Mouse (Mus musculus): ENCODE data around the gene Myog.
A peak's percentile ranks its signal among the peaks of the same experiment; 100 is the strongest.

Myog gene

GRCm38 (mm10) chr1:134283108-134283507 lies 6.7 kb upstream of the Myog start:
- DNase-seq (ENCODE audit: low spot score in 2 of 2): no peak

- no peak for DNase-seq (ENCODE audit: low spot score in 2 of 2)
These were observed 4.2 kb upstream of the Myog start for GRCm38 (mm10) chr1:134285458-134286120.

- DNase-seq (ENCODE audit: low spot score in 2 of 2): no peak
These were observed 1.6 kb upstream of the Myog start for GRCm38 (mm10) chr1:134288239-134288638.

- DNase-seq (ENCODE audit: low spot score in 2 of 2): no peak
These were observed 511 bp downstream of the Myog start for GRCm38 (mm10) chr1:134290300-134290699.

GRCm38 (mm10) chr1:134290909-134291308 lies 1.1 kb downstream of the Myog start:
- no peak for DNase-seq (ENCODE audit: low spot score in 2 of 2)

- DNase-seq (ENCODE audit: low spot score in 2 of 2): no peak
These were observed 1.8 kb downstream of the Myog start for GRCm38 (mm10) chr1:134291555-134291954.

- peak; percentile 51 to 69 for DNase-seq (ENCODE audit: low spot score in 2 of 2)
These were observed 2.3 kb downstream of the Myog start for GRCm38 (mm10) chr1:134292073-134292472.

GRCm38 (mm10) chr1:134292601-134293000 lies 2.8 kb downstream of the Myog start:
- no peak for DNase-seq (ENCODE audit: low spot score in 2 of 2)

GRCm38 (mm10) chr1:134293276-134293675 lies 3.5 kb downstream of the Myog start:
- DNase-seq (ENCODE audit: low spot score in 2 of 2): no peak

- no peak for DNase-seq (ENCODE audit: low spot score in 2 of 2)
These were observed 4.2 kb downstream of the Myog start for GRCm38 (mm10) chr1:134293738-134294604.

- no peak for DNase-seq (ENCODE audit: low spot score in 2 of 2)
These were observed 7.5 kb downstream of the Myog start for GRCm38 (mm10) chr1:134297265-134297664.

GRCm38 (mm10) chr1:134298636-134299411 lies 9.0 kb downstream of the Myog start:
- DNase-seq (ENCODE audit: low spot score in 2 of 2): peak; percentile 34 to 38

GRCm38 (mm10) chr1:134302568-134303238 lies 12.9 kb downstream of the Myog start:
- peak; percentile 91 to 93 for DNase-seq (ENCODE audit: low spot score in 2 of 2)

GRCm38 (mm10) chr1:134304940-134305339 lies 15.2 kb downstream of the Myog start:
- DNase-seq (ENCODE audit: low spot score in 2 of 2): no peak

- no peak for DNase-seq (ENCODE audit: low spot score in 2 of 2)
These were observed 17.6 kb downstream of the Myog start for GRCm38 (mm10) chr1:134307409-134307808.

- no peak for DNase-seq (ENCODE audit: low spot score in 2 of 2)
These were observed 20.5 kb downstream of the Myog start for GRCm38 (mm10) chr1:134310291-134310690.

GRCm38 (mm10) chr1:134310729-134311128 lies 20.9 kb downstream of the Myog start:
- DNase-seq (ENCODE audit: low spot score in 2 of 2): no peak

- DNase-seq (ENCODE audit: low spot score in 2 of 2): no peak
These were observed 22.0 kb downstream of the Myog start for GRCm38 (mm10) chr1:134311760-134312159.

- no peak for DNase-seq (ENCODE audit: low spot score in 2 of 2)
These were observed 25.4 kb downstream of the Myog start for GRCm38 (mm10) chr1:134315181-134315580.

GRCm38 (mm10) chr1:134316361-134316760 lies 26.6 kb downstream of the Myog start:
- no peak for DNase-seq (ENCODE audit: low spot score in 2 of 2)

- DNase-seq (ENCODE audit: low spot score in 2 of 2): no peak
These were observed 28.5 kb downstream of the Myog start for GRCm38 (mm10) chr1:134318261-134318660.

Data from heart, adult 9 months (tissue).